Mouse (Mus musculus) small intestine, adult 2 months (tissue): ENCODE results near the gene Dach1.

ENCODE experiments used
- CTCF ChIP-seq: fragments of 200-500 bp; IDR thresholded peaks from 2 replicates; pipeline ENCODE4 v1.5.1; 2012; ENCODE audit warnings: low read depth, mild to moderate bottlenecking, control low read depth, inconsistent platforms, low read length, moderate library complexity, mixed read lengths; ENCODE audit not compliant: insufficient replicate concordance, insufficient read length; ENCODE audit errors: extremely low read depth
- POLR2A ChIP-seq: fragments of 200-500 bp; IDR thresholded peaks from 2 replicates; pipeline ENCODE4 v1.6.1; 2012; ENCODE audit warnings: low read depth, mild to moderate bottlenecking, control low read depth, inconsistent platforms, low read length, moderate library complexity

GRCm38 (mm10) chr14:98154832-98155422, 14.6 kb downstream of the Dach1 start:
- no peak for TF ChIP-seq CTCF
- TF ChIP-seq POLR2A, result no peak
